Mouse (Mus musculus): ENCODE measurements at regions not wholly inside any gene's neighbourhood (a gene's known extent, or its start where the extent isn't known, plus 50 kb on each side); places are given as distances from the start of the nearest gene placed in this dataset.

- TF ChIP-seq POLR2A (IDR thresholded peaks at IDR 0.05; ENCODE audit: extremely low read depth, insufficient read depth, low read length) (no peak), CTCF (IDR thresholded peaks at IDR 0.05; ENCODE audit: low read depth, low read length) (no peak)
- H3K4me3 ChIP-seq (ENCODE audit: insufficient read depth, low read depth, low read length) = no peak overlapping the region
- H3K79me2 ChIP-seq (ENCODE audit: control insufficient read depth, insufficient read depth, low read length) = no peaks in the 10 kb centered on the region
- no peaks in the 10 kb centered on the region for H3K27me3 ChIP-seq (ENCODE audit: control insufficient read depth, insufficient read depth, low read length)
- WGBS = 90% methylated on average over 2 of the region's 2 CpGs
- H3K36me3 ChIP-seq (ENCODE audit: control insufficient read depth, insufficient read depth, low read length) = no peaks in the 10 kb centered on the region
- H3K4me1 ChIP-seq (ENCODE audit: control insufficient read depth, insufficient read depth, low read length) = no peaks in the 10 kb centered on the region
- no peak overlapping the region for H3K27ac ChIP-seq (replicated peaks; ENCODE audit: insufficient read depth, low read depth, low read length)
- no peak for DNase-seq (ENCODE audit: extremely low read depth, low read depth, low spot score)
- H3K9ac ChIP-seq (ENCODE audit: low read depth, low read length) = no peak overlapping the region
Observed at GRCm38 (mm10) chr7:145071533-145071932, 131.8 kb upstream of the Ccnd1 start.

GRCm38 (mm10) chr7:145067366-145067765 lies 127.6 kb upstream of the Ccnd1 start:
- Histone ChIP-seq H3K9ac (ENCODE audit: low read depth, low read length) (no peak overlapping the region), H3K27me3 (ENCODE audit: control insufficient read depth, insufficient read depth, low read length) (no peaks in the 10 kb centered on the region), H3K36me3 (ENCODE audit: control insufficient read depth, insufficient read depth, low read length) (no peaks in the 10 kb centered on the region), H3K79me2 (ENCODE audit: control insufficient read depth, insufficient read depth, low read length) (no peaks in the 10 kb centered on the region), H3K27ac (replicated peaks; ENCODE audit: insufficient read depth, low read depth, low read length) (no peak overlapping the region), H3K4me1 (ENCODE audit: control insufficient read depth, insufficient read depth, low read length) (no peaks in the 10 kb centered on the region), H3K4me3 (ENCODE audit: insufficient read depth, low read depth, low read length) (no peak overlapping the region)
- no peak for DNase-seq (ENCODE audit: extremely low read depth, low read depth, low spot score)
- 85% methylated on average over 3 of the region's 3 CpGs for WGBS
- no peak for TF ChIP-seq POLR2A (IDR thresholded peaks at IDR 0.05; ENCODE audit: extremely low read depth, insufficient read depth, low read length)
- TF ChIP-seq CTCF (IDR thresholded peaks at IDR 0.05; ENCODE audit: low read depth, low read length) = no peak

DNA sequence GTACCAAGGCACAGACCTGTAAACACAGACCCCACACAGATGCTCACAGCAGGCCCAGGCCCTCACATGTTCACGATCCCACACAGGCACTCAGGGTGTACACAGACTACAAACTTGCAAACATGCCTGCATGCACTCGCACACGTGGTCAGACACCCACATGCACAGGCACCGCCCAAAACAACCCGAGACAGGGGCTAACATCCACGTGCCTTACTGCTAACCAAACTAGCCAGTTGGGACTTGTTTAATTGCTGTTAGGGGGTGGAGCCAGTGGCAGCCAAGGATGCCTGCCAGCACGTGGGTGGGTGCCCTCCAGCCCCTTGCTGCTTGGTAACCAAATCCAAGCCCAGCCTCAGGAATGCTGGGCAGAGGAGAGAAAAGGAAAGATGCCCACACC lies 116.6 kb upstream of the Ccnd1 start:
- no peak for DNase-seq (ENCODE audit: extremely low read depth, low read depth, low spot score)
- Histone ChIP-seq H3K9ac (ENCODE audit: low read depth, low read length) (no peak overlapping the region), H3K4me3 (ENCODE audit: insufficient read depth, low read depth, low read length) (no peak overlapping the region), H3K79me2 (ENCODE audit: control insufficient read depth, insufficient read depth, low read length) (no peaks in the 10 kb centered on the region), H3K27ac (replicated peaks; ENCODE audit: insufficient read depth, low read depth, low read length) (no peak overlapping the region), H3K27me3 (ENCODE audit: control insufficient read depth, insufficient read depth, low read length) (no peaks in the 10 kb centered on the region), H3K4me1 (ENCODE audit: control insufficient read depth, insufficient read depth, low read length) (no peaks in the 10 kb centered on the region), H3K36me3 (ENCODE audit: control insufficient read depth, insufficient read depth, low read length) (no peaks in the 10 kb centered on the region)
- TF ChIP-seq POLR2A (IDR thresholded peaks at IDR 0.05; ENCODE audit: extremely low read depth, insufficient read depth, low read length) (no peak), CTCF (IDR thresholded peaks at IDR 0.05; ENCODE audit: low read depth, low read length) (no peak)
- 31% methylated on average over 7 of the region's 7 CpGs for WGBS

GRCm38 (mm10) chr7:145051616-145052015 lies 111.9 kb upstream of the Ccnd1 start:
- Histone ChIP-seq H3K36me3 (ENCODE audit: control insufficient read depth, insufficient read depth, low read length) (no peaks in the 10 kb centered on the region), H3K4me1 (ENCODE audit: control insufficient read depth, insufficient read depth, low read length) (peaks cover 13% of the 10 kb centered on the region), H3K79me2 (ENCODE audit: control insufficient read depth, insufficient read depth, low read length) (no peaks in the 10 kb centered on the region), H3K4me3 (ENCODE audit: insufficient read depth, low read depth, low read length) (no peak overlapping the region), H3K27me3 (ENCODE audit: control insufficient read depth, insufficient read depth, low read length) (no peaks in the 10 kb centered on the region), H3K9ac (ENCODE audit: low read depth, low read length) (no peak overlapping the region), H3K27ac (replicated peaks; ENCODE audit: insufficient read depth, low read depth, low read length) (no peak overlapping the region)
- no peak for TF ChIP-seq CTCF (IDR thresholded peaks at IDR 0.05; ENCODE audit: low read depth, low read length)
- TF ChIP-seq POLR2A (IDR thresholded peaks at IDR 0.05; ENCODE audit: extremely low read depth, insufficient read depth, low read length) = no peak
- DNase-seq (ENCODE audit: extremely low read depth, low read depth, low spot score) = no peak

GRCm38 (mm10) chr7:145050729-145051128 lies 111.0 kb upstream of the Ccnd1 start:
- 91% methylated on average over 3 of the region's 3 CpGs for WGBS
- H3K36me3 ChIP-seq (ENCODE audit: control insufficient read depth, insufficient read depth, low read length) = no peaks in the 10 kb centered on the region
- H3K9ac ChIP-seq (ENCODE audit: low read depth, low read length) = no peak overlapping the region
- no peak for DNase-seq (ENCODE audit: extremely low read depth, low read depth, low spot score)
- TF ChIP-seq POLR2A (IDR thresholded peaks at IDR 0.05; ENCODE audit: extremely low read depth, insufficient read depth, low read length) (no peak), CTCF (IDR thresholded peaks at IDR 0.05; ENCODE audit: low read depth, low read length) (no peak)
- H3K4me1 ChIP-seq (ENCODE audit: control insufficient read depth, insufficient read depth, low read length) = peaks cover 13% of the 10 kb centered on the region
- no peaks in the 10 kb centered on the region for H3K79me2 ChIP-seq (ENCODE audit: control insufficient read depth, insufficient read depth, low read length)
- no peaks in the 10 kb centered on the region for H3K27me3 ChIP-seq (ENCODE audit: control insufficient read depth, insufficient read depth, low read length)
- no peak overlapping the region for H3K27ac ChIP-seq (replicated peaks; ENCODE audit: insufficient read depth, low read depth, low read length)
- no peak overlapping the region for H3K4me3 ChIP-seq (ENCODE audit: insufficient read depth, low read depth, low read length)

DNA sequence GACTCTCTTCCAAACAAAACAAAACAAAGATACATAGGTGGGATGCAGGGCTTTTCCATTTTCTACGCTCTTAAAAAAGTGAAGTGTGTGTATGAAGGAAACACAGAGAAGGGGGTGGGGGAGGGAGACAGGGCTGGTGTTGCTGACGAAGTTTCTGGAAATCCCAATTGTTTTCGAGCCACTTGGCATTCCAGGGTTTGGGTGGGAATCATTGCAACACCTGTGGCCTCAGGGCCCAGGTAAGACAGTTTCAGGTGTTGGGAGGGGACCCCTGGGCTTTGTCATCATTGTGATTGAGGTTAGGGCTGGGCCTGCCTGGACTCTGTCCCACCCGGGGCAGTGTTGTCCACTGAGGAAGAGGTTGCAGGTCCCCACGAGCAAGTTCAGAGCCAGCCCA lies 108.8 kb upstream of the Ccnd1 start:
- DNase-seq (ENCODE audit: extremely low read depth, low read depth, low spot score) = no peak
- 0 out of 2 replicates have a peak overlapping the region, but pooled peaks have one; percentile 21 for H3K9ac ChIP-seq (ENCODE audit: low read depth, low read length)
- no peak overlapping the region for H3K4me3 ChIP-seq (ENCODE audit: insufficient read depth, low read depth, low read length)
- no peaks in the 10 kb centered on the region for H3K36me3 ChIP-seq (ENCODE audit: control insufficient read depth, insufficient read depth, low read length)
- no peak for TF ChIP-seq CTCF (IDR thresholded peaks at IDR 0.05; ENCODE audit: low read depth, low read length)
- TF ChIP-seq POLR2A (IDR thresholded peaks at IDR 0.05; ENCODE audit: extremely low read depth, insufficient read depth, low read length) = no peak
- WGBS = 55% methylated on average over 5 of the region's 5 CpGs
- peak overlapping the region; percentile 13; the same call in 1 of the 2 replicates for H3K27ac ChIP-seq (replicated peaks; ENCODE audit: insufficient read depth, low read depth, low read length)
- peaks cover 25% of the 10 kb centered on the region for H3K4me1 ChIP-seq (ENCODE audit: control insufficient read depth, insufficient read depth, low read length)
- no peaks in the 10 kb centered on the region for H3K27me3 ChIP-seq (ENCODE audit: control insufficient read depth, insufficient read depth, low read length)
- no peaks in the 10 kb centered on the region for H3K79me2 ChIP-seq (ENCODE audit: control insufficient read depth, insufficient read depth, low read length)

All from liver, adult 2 months (tissue).